Mouse (Mus musculus) urinary bladder, postnatal 4 days (tissue): ENCODE results near the gene Rapgef5.
A peak's percentile ranks its signal among the peaks of the same experiment; 100 is the strongest.
"Not testable (repeated sequence)": the region's sequence is repeated elsewhere in the genome, so short reads cannot be mapped to it uniquely, and the experiment has no call there.

Source experiments
- DNase-seq, 2 experiments: peaks; one replicate each; pipeline ENCODE4 v3.0.0; 2021 to 2022; ENCODE audit warnings: low spot score in 2 of 2

Gene Rapgef5

DNA sequence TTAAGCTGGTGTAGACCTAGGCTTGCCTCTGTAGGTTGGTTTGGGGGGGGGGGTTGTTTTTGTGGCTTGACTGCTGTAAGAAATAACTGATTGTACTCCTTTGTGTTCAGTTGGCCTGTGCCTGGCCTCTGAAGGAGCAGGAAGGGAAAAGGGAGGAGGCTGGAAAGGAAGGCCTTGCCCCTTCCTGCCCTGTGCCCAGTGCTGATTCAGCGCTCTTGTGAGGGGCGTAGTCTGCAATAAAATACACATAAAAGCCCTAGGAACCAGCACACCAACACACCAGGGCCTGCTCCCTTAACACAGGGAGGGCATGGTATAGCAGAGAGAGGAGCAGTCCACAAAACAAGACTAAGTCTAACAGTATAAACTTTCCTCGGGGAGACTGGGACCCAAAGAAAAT, 247.0 kb downstream of the Rapgef5 start:
- DNase-seq = no peak

DNA sequence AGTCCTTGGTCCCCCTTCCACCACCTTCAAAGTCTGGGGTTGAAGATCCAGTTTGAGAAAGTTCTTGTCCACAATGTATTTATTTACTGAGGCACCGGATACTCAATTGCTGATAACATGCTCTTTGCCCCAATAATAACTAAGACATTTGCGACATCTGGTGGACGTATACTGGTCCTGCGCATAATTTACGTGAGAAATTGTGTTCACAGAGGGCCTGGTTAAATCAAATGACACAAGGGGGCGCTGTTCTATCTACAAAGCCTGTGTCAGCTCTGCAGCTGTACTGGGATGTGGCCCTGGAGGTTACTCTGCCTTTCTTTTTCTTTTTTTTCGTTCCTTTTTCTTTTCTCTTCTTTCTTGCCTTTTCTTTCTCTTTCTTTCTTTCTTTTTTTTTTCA, 248.6 kb downstream of the Rapgef5 start:
- DNase-seq = peak; percentile 42 to 64

DNA sequence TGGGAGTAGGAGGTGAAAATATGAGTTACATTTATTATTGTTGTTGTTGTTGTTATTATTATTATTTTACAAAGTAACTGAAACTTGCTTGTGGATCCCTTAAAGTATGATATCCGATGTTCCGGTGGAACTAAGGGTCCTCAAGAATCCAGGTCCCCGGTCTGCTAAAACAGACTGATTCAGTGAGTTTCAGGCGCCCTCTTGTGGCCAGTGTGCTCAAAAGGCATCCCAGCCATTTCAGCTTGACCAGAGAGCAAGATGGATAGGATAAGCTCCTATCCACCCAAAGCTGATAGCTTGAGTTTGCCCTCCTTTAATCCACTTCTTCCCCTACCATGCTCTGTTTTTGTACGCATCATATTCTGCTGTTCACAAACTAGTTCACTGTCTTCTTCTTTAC, 252.8 kb downstream of the Rapgef5 start:
- DNase-seq = peak; percentile 41 to 79

- DNase-seq = no peak
These were observed 253.9 kb downstream of the Rapgef5 start for GRCm38 (mm10) chr12:117770211-117770610.

DNA sequence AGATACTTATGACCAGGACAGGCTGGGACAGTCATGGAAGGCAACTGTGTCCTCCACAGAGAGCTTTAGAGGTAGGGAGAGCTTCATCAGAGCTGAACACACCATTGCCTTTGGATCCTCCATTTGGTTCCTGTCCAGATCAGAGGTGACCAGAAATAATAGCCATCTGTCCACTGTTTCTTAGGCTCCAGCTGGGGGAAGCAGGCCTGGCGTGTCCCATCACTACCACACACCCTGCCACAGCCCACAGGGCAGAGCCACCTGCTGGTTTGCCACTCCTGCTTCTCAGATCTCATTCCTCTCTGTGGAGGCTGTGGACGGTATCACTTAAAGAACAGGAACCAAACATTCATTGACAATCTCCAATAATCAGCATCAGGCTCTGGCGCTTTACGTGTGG, 254.9 kb downstream of the Rapgef5 start:
- DNase-seq = no peak

DNA sequence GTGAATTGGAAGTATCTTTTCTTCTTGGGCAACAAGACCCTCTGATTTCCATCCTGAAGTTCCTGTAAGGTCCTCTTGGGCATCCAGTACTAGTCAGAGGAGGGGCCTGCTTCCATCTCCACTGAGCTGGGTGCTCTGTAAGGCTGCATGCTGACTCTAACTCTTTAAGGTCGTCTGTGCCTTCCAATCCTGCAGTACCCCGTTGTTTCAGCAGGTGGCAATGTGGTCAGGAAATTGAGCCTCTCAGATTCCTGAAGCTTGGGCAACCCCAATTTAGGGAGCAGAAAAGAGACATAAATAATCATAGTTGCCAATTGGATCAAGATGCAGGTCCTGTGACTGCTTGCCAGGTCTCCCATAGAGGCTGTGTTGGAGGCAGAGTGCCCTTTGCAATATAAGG, 256.4 kb downstream of the Rapgef5 start:
- DNase-seq = peak; percentile 27 to 75

DNA sequence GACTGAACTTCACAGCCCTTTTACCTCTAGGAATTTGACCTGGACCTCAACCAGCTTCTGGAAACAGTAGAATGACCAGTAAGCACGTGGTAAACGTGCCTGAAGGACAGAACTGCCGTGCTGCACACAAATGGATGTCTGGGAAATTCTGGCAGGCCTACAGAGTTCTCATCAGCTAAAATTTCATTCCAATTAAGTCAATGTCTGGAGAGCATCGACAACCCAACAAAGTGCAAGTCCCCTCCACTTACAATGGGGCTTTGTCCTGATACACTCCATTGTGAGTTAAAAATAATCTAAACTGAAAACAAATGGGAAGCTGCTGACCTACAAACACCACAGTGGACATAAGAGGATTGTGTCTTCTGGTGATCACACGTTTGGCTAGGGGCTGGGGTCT, 260.6 kb downstream of the Rapgef5 start:
- no peak for DNase-seq

DNA sequence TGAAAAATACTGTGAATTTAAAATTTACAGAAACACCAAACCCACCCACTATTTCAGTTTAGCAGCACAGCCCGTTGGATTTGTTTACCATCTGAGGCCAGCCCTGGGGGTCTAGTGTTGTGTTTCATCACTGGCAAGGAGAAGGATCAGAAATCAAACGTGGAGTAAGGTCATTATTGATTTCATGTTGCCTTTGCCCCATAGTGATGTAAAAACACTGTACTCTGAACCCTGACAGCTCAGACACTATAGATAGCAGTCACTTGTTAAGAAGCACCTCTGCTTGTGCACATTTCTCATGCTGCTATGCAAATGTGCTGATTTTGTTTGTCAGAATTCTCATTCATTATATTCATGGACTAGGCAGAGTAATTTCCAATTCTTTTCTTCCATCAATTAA, 265.1 kb downstream of the Rapgef5 start:
- DNase-seq = no peak

DNA sequence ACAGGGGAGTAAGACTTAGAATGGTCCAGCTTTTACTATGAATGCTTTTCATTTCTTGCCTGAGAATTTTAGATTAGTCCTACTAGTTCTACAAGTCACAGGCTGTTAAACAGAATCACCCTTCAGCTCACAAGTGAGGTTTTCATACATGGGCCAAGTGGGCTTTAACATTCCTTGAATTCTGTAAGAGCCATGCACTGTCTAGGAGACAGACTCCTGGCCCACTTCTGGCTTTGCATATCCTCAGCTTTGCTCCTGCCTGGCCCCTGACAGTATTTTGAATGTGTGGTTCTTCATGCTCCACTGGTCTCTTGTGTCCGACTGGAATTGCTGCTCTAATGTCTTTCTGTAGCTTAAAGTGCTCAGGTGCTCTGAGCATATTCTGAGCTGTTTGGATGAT, 267.1 kb downstream of the Rapgef5 start:
- DNase-seq = no peak

DNA sequence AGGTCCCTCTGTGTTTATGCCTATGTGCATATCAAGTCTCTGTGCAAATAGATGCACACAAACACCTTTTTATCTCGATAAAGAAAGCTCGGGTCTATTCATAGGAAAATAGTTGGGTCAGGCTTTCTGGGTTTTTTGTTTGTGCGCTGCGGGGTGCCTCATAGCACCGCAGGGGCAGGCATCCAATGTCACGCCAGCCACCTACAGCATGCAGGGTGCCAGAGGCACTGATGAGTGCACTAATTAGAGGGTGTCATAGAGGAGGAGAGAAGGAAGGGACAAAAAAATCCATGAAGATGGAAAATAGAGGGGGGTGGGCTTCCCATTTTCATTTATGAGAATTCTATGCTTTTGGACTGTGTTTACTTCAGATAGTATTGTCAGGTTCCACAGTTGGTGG, 270.3 kb downstream of the Rapgef5 start:
- no peak for DNase-seq

DNA sequence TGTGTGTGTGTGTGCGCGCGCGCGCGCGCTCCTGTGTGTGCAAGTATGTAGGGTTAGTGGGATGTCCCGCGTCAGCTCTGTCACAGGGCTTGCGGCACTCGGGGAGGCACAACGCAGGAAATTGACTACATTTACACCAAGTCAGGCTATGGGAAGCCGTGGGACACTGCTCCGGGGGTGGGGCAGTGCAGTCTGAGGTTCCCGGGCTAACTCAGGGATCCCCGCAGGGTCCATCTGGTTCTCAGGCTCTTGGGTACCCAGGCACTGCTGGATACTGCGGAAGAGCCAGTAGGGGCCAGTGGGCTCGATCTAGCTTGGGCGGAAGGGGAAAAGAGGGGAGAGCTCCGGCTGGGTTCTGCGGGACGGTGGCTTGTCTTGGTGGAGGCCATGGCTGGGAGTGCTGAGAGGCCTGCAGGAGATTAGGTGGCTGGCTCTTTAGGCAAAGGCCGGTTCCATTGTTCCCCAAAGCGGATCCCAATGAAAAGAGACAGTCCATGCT, 272.3 kb downstream of the Rapgef5 start:
- DNase-seq = no peak

DNA sequence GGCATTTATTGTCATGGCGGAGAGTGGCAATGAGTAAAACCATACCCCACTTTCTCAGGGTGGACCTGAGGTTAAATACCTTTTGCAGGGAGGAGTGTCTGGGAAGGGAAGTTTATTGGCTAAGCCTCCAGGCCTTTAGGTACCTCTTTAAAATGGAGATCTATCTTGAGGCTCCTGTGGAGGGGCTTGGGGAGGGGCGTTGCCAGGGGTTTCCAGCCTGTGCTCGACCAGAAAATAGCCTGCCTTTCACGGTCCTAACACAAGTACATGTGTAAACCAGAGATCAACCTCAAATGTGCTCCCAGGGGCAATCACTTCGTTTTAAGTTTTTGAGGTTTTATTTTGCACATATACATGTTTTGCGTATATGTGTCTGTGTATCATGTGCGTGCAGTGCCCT, 272.7 kb downstream of the Rapgef5 start:
- DNase-seq = no peak

DNA sequence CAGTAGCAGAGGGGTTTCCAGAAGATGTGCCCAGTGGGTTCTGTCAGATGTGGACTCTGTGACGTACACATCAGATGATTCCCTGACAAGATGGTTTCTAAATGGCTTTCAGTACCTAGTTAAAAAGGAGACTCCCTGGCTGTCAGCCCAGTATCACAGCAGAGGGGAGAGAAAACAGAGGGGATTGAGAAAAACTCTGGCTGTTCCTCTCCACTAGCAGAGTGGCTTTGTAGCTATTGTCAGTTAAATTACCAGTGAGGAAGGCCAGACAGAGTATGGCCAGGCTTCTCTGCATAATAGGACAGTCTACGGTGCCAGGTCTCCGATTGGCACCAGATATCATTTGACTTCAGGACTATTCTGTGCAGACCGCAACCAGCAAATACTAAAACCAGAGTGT, 279.0 kb downstream of the Rapgef5 start:
- no peak for DNase-seq

DNA sequence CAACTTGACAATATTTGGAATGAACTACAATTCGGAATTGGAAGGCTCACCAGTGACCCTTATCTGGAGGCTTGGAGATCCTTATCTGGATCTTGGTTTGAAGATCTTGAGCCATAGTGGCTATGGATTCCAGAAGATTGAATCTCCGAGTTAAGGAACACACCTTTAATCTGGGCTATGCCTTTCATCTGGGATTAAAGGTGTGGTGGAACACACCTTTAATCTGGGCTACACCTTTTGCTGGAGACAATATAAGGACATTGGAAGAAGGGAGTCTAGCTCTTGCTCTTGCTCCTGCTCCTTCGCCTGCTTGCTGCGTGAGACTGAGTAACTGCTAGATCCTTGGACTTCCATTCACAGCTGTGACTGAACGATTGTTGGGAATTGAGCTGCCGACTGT, 287.7 kb downstream of the Rapgef5 start, which contains the start of gene Cdca7l:
Cdca7l (plus strand) TSS at position 301 of the 400 bp plus-strand sequence.
- DNase-seq = not testable (repeated sequence)

DNA sequence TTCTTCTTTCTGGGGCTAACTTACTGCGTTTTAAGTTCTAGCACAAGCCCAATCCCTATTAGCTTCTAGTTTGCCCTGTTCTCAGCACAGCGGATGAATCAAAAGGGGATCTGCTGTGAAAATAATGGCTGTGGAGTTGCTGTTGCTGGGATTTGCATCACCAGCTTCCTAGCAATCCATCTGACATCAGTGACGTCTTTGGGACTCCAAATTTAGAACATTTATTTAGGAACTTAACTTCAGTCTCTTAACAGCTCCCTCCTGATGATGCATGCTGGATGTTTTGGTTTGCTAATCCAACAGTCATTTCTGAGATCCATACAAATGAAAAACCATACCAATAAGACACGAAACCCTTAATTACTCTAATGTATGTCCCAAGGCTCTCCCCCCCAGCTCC, 289.3 kb downstream of the Rapgef5 start:
- DNase-seq = no peak

DNA sequence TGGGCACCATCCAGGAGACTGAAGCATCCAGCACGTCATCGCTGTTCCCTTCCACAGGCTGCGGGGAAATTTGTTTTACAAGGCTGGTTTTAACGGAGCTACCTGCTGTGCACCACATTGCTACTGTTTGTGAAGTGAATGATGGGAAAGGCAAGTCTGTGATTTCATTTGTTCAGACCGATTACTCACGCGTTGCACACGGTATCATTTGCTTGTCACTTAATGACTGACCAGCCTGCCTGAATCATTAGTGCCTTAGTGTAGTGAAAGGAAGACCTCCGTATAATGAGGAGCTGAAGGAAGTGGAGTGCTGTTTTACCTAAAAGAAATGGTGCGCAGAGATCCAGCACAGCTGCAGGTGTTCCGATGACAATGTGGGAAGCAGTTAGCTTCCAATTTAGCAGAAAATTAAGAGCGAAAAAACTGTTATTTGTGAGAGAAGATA, 289.8 kb downstream of the Rapgef5 start:
- no peak for DNase-seq

GRCm38 (mm10) chr12:117806470-117806869, 290.2 kb downstream of the Rapgef5 start:
- DNase-seq = no peak

- DNase-seq = no peak
These were observed 291.4 kb downstream of the Rapgef5 start for GRCm38 (mm10) chr12:117807637-117808036.

- no peak for DNase-seq
These were observed 292.4 kb downstream of the Rapgef5 start for GRCm38 (mm10) chr12:117808355-117809326.
